Mouse (Mus musculus): ENCODE measurements around the gene Hist2h2aa2. TPM values are rescaled to one million over a fixed set of nuclear protein-coding genes. Genes with fewer than 3 reads are reported as not detected.
"Not testable (repeated sequence)": the region's sequence is repeated elsewhere in the genome, so short reads cannot be mapped to it uniquely, and the experiment has no call there.

Hist2h2aa2 gene
- polyA plus RNA-seq, 1 experiment: not detected

- no peak for TF ChIP-seq POLR2A (IDR thresholded peaks at IDR 0.05; ENCODE audit: insufficient read depth, low read depth, low read length)
- TF ChIP-seq CTCF (IDR thresholded peaks at IDR 0.05; ENCODE audit: insufficient read depth, low read depth, low read length): no peak
Observed at GRCm38 (mm10) chr3:96250890-96251289, 10.8 kb upstream of the Hist2h2aa2 start.

GRCm38 (mm10) chr3:96249034-96249345 is 8.9 kb upstream of the Hist2h2aa2 start:
- TF ChIP-seq CTCF (IDR thresholded peaks at IDR 0.05; ENCODE audit: insufficient read depth, low read depth, low read length) (no peak), POLR2A (IDR thresholded peaks at IDR 0.05; ENCODE audit: insufficient read depth, low read depth, low read length) (no peak)
- H3K4me1 ChIP-seq (ENCODE audit: control insufficient read depth, insufficient read depth, low read length): peaks cover 2% of the 10 kb centered on the region; the same call in 1 of the 2 replicates
- H3K27ac ChIP-seq (ENCODE audit: insufficient read depth, low read depth, low read length): no peak overlapping the region
- 55% methylated on average over 4 of the region's 4 CpGs for WGBS
- no peak overlapping the region for H3K4me3 ChIP-seq (ENCODE audit: insufficient read depth, low read depth, low read length)

More at GRCm38 (mm10) chr3:96250890-96251289, 10.8 kb upstream of the Hist2h2aa2 start:
- Histone ChIP-seq H3K4me3 (ENCODE audit: insufficient read depth, low read depth, low read length) (no peak overlapping the region), H3K27ac (ENCODE audit: insufficient read depth, low read depth, low read length) (no peak overlapping the region), H3K4me1 (ENCODE audit: control insufficient read depth, insufficient read depth, low read length) (no peaks in the 10 kb centered on the region)
- WGBS: 77% methylated on average over 3 of the region's 3 CpGs

GRCm38 (mm10) chr3:96248141-96249033 is 8.3 kb upstream of the Hist2h2aa2 start:
- no peak overlapping the region for H3K27ac ChIP-seq (ENCODE audit: insufficient read depth, low read depth, low read length)
- WGBS: 57% methylated on average over 6 of the region's 6 CpGs
- H3K4me3 ChIP-seq (ENCODE audit: insufficient read depth, low read depth, low read length): no peak overlapping the region
- peaks cover 2% of the 10 kb centered on the region; the same call in 1 of the 2 replicates for H3K4me1 ChIP-seq (ENCODE audit: control insufficient read depth, insufficient read depth, low read length)
- TF ChIP-seq CTCF (IDR thresholded peaks at IDR 0.05; ENCODE audit: insufficient read depth, low read depth, low read length): no peak
- no peak for TF ChIP-seq POLR2A (IDR thresholded peaks at IDR 0.05; ENCODE audit: insufficient read depth, low read depth, low read length)

- WGBS: 40% methylated on average over 11 of the region's 11 CpGs
- Histone ChIP-seq H3K4me3 (ENCODE audit: insufficient read depth, low read depth, low read length) (no peak overlapping the region; the same call in 1 of the 2 replicates), H3K27ac (ENCODE audit: insufficient read depth, low read depth, low read length) (no peak overlapping the region), H3K4me1 (ENCODE audit: control insufficient read depth, insufficient read depth, low read length) (peaks cover 2% of the 10 kb centered on the region; the same call in 1 of the 2 replicates)
- TF ChIP-seq CTCF (IDR thresholded peaks at IDR 0.05; ENCODE audit: insufficient read depth, low read depth, low read length) (no peak), POLR2A (IDR thresholded peaks at IDR 0.05; ENCODE audit: insufficient read depth, low read depth, low read length) (no peak)
Observed at GRCm38 (mm10) chr3:96247356-96248140, 7.5 kb upstream of the Hist2h2aa2 start.

- peak within 1 kb of the TSS; percentile 52 for H3K4me3 ChIP-seq (ENCODE audit: insufficient read depth, low read depth, low read length)
- not testable (repeated sequence) for H3K4me1 ChIP-seq (ENCODE audit: control insufficient read depth, insufficient read depth, low read length); H3K27ac ChIP-seq (ENCODE audit: insufficient read depth, low read depth, low read length)
- WGBS: 0% methylated on average over 6 of the region's 47 CpGs
Observed at GRCm38 (mm10) chr3:96246427-96246856, 6.4 kb upstream of the Hist2h2aa2 start, which contains the start of gene Hist2h3c1. TSS of gene Hist2h3c1 (plus strand) at chr3:96246685.

- H3K4me1 ChIP-seq (ENCODE audit: control insufficient read depth, insufficient read depth, low read length); H3K27ac ChIP-seq (ENCODE audit: insufficient read depth, low read depth, low read length): not testable (repeated sequence)
- WGBS: 0% methylated on average over 11 of the region's 21 CpGs
- peak overlapping the region; percentile 52 for H3K4me3 ChIP-seq (ENCODE audit: insufficient read depth, low read depth, low read length)
Observed at GRCm38 (mm10) chr3:96246018-96246417, 5.9 kb upstream of the Hist2h2aa2 start.

GRCm38 (mm10) chr3:96245003-96245886 is 5.2 kb upstream of the Hist2h2aa2 start, which contains the start of gene Hist2h2aa1:
TSS of gene Hist2h2aa1 (plus strand) at chr3:96245497.
- H3K4me1 ChIP-seq (ENCODE audit: control insufficient read depth, insufficient read depth, low read length): not testable (repeated sequence)
- Histone ChIP-seq H3K4me3 (ENCODE audit: insufficient read depth, low read depth, low read length) (peak within 1 kb of the TSS; percentile 66), H3K27ac (ENCODE audit: insufficient read depth, low read depth, low read length) (peak within 1 kb of the TSS; percentile 95)
- WGBS: under 1% methylated on average over 35 of the region's 88 CpGs

GRCm38 (mm10) chr3:96243921-96244572 is 4.0 kb upstream of the Hist2h2aa2 start:
- Histone ChIP-seq H3K4me1 (ENCODE audit: control insufficient read depth, insufficient read depth, low read length) (peaks cover 2% of the 10 kb centered on the region; the same call in 1 of the 2 replicates), H3K27ac (ENCODE audit: insufficient read depth, low read depth, low read length) (peak overlapping the region; percentile 59), H3K4me3 (ENCODE audit: insufficient read depth, low read depth, low read length) (no peak overlapping the region)
- TF ChIP-seq POLR2A (IDR thresholded peaks at IDR 0.05; ENCODE audit: insufficient read depth, low read depth, low read length) (no peak), CTCF (IDR thresholded peaks at IDR 0.05; ENCODE audit: insufficient read depth, low read depth, low read length) (no peak)
- 79% methylated on average over 7 of the region's 7 CpGs for WGBS
